Mouse (Mus musculus): Measurements from ENCODE around the gene Timm23. TPM values are rescaled to one million over a fixed set of nuclear protein-coding genes. Genes with fewer than 3 reads are reported as not detected.

Gene Timm23
- polyA plus RNA-seq, 1 experiment from 2014 or later: 322 TPM

DNA sequence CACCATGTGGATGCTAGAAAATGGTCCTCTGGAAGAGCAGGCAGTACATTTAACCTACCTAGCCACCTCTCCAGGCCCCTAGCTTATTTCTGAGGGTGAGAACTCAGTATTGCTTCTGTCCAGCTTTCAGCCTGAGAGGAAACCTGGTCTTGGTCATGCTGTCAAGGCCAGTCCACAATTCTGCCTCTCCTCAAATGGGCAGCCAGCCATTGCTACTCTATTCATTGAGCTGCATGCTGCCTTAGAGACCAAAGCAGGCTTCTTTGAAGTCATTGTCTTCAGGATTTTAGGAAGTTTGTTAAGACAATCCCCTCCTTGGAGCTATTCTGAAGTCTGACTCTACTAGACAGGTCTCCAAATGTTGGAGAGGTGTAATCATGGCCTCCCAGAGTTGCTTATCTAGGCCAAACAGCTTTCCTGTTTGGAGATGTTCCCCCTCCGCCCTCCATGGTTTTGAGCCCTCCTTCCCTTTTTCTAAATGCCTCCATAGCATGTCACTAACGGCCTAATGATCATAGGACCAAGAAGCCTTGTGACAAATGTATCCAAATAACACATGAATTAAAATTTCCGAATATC is 33.0 kb downstream of the Timm23 start:
- ATAC-seq (replicated peaks; ENCODE audit: insufficient number of reproducible peaks, low FRiP score, low TSS enrichment): peak; percentile 71
- Histone ChIP-seq H3K4me2 (peak overlapping the region; percentile 96), H3K9me3 (replicated peaks; ENCODE audit: control insufficient read depth, low read length) (no peaks in the 10 kb centered on the region), H3K36me3 (ENCODE audit: control insufficient read depth, insufficient read depth, low read length) (peaks cover 5% of the 10 kb centered on the region; the same call in 1 of the 2 replicates), H3K27ac (ENCODE audit: low read depth, low read length) (peak overlapping the region; percentile 86), H3K27me3 (ENCODE audit: control insufficient read depth, insufficient read depth, low read length) (no peaks in the 10 kb centered on the region), H3K4me3 (ENCODE audit: low read depth, low read length) (peak overlapping the region; percentile 61), H3K4me1 (ENCODE audit: control insufficient read depth, insufficient read depth, low read length) (peaks cover 18% of the 10 kb centered on the region), H3K9ac (ENCODE audit: low read depth, low read length) (0 out of 2 replicates have a peak overlapping the region, but pooled peaks have one; percentile 39)
- 61% methylated on average over 3 of the region's 3 CpGs for WGBS (ENCODE audit: insufficient replicate concordance)

DNA sequence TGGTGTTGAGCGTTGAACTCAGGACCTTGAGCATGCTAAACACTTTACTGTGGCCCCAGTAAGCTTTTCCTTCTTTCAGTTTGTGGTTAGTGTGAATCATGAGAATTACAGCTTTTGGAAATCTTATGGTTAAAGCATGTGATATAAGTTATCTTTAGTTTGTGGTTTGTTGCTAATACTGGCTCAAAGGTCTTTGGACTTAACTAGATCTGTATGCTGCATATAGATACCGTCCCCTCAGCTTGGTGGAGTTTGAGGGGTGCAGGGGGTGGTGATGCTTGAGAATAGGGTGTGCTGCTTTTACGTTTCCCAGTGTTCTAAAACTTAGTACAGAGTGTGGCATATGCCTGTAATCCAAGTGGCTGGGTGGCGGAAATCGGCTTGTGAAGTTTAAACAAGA is 34.4 kb downstream of the Timm23 start:
- Histone ChIP-seq H3K9me3 (replicated peaks; ENCODE audit: control insufficient read depth, low read length) (no peaks in the 10 kb centered on the region), H3K36me3 (ENCODE audit: control insufficient read depth, insufficient read depth, low read length) (no peaks in the 10 kb centered on the region), H3K9ac (ENCODE audit: low read depth, low read length) (peak overlapping the region; percentile 23; the same call in 1 of the 2 replicates), H3K27ac (ENCODE audit: low read depth, low read length) (peak overlapping the region; percentile 86; the same call in 1 of the 2 replicates), H3K27me3 (ENCODE audit: control insufficient read depth, insufficient read depth, low read length) (no peaks in the 10 kb centered on the region), H3K4me3 (ENCODE audit: low read depth, low read length) (peak overlapping the region; percentile 61), H3K4me1 (ENCODE audit: control insufficient read depth, insufficient read depth, low read length) (peaks cover 18% of the 10 kb centered on the region), H3K4me2 (peak overlapping the region; percentile 96)
- 74% methylated on average over 5 of the region's 5 CpGs for WGBS (ENCODE audit: insufficient replicate concordance)
- ATAC-seq (replicated peaks; ENCODE audit: insufficient number of reproducible peaks, low FRiP score, low TSS enrichment): no peak

DNA sequence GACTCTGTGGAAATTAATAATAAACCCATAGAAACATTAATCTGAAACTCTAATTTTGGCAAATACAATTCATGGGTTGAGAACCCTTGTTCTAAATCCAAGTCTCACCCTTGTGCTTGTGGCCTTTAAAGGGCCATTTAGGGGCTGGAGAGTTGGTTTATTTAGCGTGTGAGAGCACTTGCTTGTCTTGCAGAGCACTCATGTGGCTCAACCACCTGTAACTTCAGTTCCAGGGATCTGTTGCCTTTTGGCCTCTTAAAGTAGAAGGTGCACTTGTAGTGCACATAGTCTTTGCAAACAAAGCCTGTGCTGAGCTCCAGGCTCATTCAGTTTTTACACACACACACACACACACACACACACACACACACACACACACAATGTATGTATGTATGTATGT is 34.9 kb downstream of the Timm23 start:
- ATAC-seq (replicated peaks; ENCODE audit: insufficient number of reproducible peaks, low FRiP score, low TSS enrichment): no peak
- no peaks in the 10 kb centered on the region for H3K27me3 ChIP-seq (ENCODE audit: control insufficient read depth, insufficient read depth, low read length)
- H3K27ac ChIP-seq (ENCODE audit: low read depth, low read length): no peak overlapping the region
- H3K36me3 ChIP-seq (ENCODE audit: control insufficient read depth, insufficient read depth, low read length): no peaks in the 10 kb centered on the region
- WGBS (ENCODE audit: insufficient replicate concordance): 61% methylated on average over 1 of the region's 1 CpGs
- H3K4me1 ChIP-seq (ENCODE audit: control insufficient read depth, insufficient read depth, low read length): peaks cover 18% of the 10 kb centered on the region
- H3K4me3 ChIP-seq (ENCODE audit: low read depth, low read length): peak overlapping the region; percentile 61
- no peaks in the 10 kb centered on the region for H3K9me3 ChIP-seq (replicated peaks; ENCODE audit: control insufficient read depth, low read length)
- H3K4me2 ChIP-seq: peak overlapping the region; percentile 96
- H3K9ac ChIP-seq (ENCODE audit: low read depth, low read length): peak overlapping the region; percentile 23; the same call in 1 of the 2 replicates

DNA sequence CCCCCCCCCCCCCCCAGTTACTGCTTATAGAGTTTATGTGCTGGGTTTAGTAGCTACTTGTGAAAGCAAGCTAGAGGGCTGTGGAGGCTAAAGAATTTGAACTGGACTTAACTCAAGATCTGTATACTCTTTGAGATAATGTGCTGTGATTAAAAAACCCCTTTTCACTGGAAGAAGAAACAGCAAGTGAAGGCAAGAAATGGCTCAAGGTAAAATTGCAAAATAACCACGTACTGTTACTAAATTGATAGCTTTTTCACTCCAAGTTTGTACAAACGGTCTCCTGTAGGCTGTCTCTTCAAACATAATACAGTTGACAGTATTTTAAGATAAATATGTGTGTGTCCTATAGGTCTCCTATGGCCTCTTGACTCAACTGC is 35.6 kb downstream of the Timm23 start:
- no peaks in the 10 kb centered on the region for H3K27me3 ChIP-seq (ENCODE audit: control insufficient read depth, insufficient read depth, low read length)
- ATAC-seq (replicated peaks; ENCODE audit: insufficient number of reproducible peaks, low FRiP score, low TSS enrichment): no peak
- peak overlapping the region; percentile 76 for H3K9ac ChIP-seq (ENCODE audit: low read depth, low read length)
- H3K4me3 ChIP-seq (ENCODE audit: low read depth, low read length): peak overlapping the region; percentile 61
- peaks cover 19% of the 10 kb centered on the region for H3K4me1 ChIP-seq (ENCODE audit: control insufficient read depth, insufficient read depth, low read length)
- peak overlapping the region; percentile 96 for H3K4me2 ChIP-seq
- no peaks in the 10 kb centered on the region for H3K36me3 ChIP-seq (ENCODE audit: control insufficient read depth, insufficient read depth, low read length)
- no peaks in the 10 kb centered on the region for H3K9me3 ChIP-seq (replicated peaks; ENCODE audit: control insufficient read depth, low read length)
- WGBS (ENCODE audit: insufficient replicate concordance): 60% methylated on average over 2 of the region's 2 CpGs
- peak overlapping the region; percentile 97 for H3K27ac ChIP-seq (ENCODE audit: low read depth, low read length)

DNA sequence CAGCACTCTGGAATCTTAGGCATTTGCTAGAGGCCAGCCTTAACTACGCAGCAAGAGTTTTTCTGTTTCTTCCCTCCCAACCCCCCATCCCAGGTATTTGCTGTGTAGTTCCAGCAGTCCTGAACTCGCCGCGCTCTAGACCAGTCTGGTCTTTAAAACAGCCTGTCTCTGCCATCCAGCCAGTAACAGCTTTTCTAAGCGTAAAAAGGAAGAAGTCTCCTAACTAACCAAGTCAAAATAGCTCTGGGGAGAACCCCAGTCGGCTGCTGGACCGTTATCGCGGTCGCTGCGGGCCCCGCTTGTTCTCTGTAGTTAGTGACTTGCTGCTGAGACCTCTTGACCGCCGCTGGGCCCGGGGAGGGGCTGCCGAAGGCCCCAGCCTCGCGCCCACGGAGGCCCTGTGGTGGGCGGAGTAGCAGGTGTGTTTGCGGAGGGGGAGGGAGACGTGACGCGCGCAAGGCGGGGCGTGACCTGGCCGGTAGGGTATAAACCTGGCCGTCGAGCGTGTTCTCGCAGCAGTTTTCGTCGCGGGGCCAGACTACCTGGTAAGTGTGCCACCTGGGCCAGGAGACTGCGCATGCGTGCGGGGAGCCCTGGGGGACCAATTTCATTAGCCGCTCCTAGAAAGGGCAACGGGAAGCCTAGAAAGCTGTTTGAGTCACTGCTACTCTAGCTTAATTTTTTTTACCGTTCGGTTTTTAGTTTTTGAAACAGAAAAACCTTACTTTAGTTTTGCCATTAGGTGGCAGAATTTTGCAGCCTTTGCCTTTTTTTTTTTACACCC is 36.2 kb downstream of the Timm23 start:
- WGBS (ENCODE audit: insufficient replicate concordance): under 1% methylated on average over 42 of the region's 42 CpGs
- no peaks in the 10 kb centered on the region for H3K9me3 ChIP-seq (replicated peaks; ENCODE audit: control insufficient read depth, low read length)
- H3K4me3 ChIP-seq (ENCODE audit: low read depth, low read length): peak overlapping the region; percentile 61
- H3K27me3 ChIP-seq (ENCODE audit: control insufficient read depth, insufficient read depth, low read length): no peaks in the 10 kb centered on the region
- ATAC-seq (replicated peaks; ENCODE audit: insufficient number of reproducible peaks, low FRiP score, low TSS enrichment): peak; percentile 88
- no peaks in the 10 kb centered on the region for H3K36me3 ChIP-seq (ENCODE audit: control insufficient read depth, insufficient read depth, low read length)
- H3K9ac ChIP-seq (ENCODE audit: low read depth, low read length): peak overlapping the region; percentile 76
- H3K27ac ChIP-seq (ENCODE audit: low read depth, low read length): peak overlapping the region; percentile 97
- H3K4me1 ChIP-seq (ENCODE audit: control insufficient read depth, insufficient read depth, low read length): peaks cover 25% of the 10 kb centered on the region
- peak overlapping the region; percentile 96 for H3K4me2 ChIP-seq

DNA sequence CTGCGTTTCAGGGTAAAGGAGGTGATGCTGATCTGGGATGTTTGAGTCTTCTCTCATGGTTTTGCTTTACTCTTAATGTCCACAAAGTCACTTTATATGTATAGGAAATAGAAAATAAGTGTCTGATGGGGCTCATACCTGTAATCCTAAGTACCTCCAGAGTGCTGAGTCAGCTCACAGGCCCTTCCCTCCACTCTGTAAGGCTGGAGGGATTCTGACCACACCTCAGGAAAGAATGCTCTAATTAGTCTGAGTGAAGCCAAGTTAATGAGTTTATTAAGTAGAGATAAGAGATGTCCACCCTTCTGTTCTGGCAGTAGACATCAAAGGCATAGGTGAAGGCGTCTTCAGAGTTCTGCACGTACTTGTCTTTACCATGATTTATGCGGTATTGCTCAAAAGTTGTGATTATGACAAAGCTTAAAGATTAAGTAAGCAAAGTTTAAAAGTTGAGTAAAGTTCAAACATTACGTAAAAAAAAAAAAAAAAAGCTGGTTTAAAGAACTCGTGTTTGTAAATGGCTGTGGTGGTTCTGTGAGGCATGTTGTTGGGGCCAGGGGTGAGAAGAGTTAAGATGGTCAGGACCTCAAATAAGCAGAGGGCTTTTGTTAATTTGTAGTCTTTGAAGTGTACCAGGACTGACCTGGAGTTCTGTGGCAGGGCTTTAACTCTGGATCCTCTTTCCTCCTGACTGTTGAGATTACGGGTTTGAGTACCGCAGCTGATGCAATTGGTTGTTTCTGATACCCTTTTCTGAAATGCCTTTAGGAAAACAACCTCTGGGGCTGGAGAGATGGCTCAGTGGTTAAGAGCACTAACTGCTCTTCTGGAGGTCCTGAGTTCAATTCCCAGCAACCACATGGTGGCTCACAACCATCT is 37.3 kb downstream of the Timm23 start:
- Histone ChIP-seq H3K27me3 (ENCODE audit: control insufficient read depth, insufficient read depth, low read length) (no peaks in the 10 kb centered on the region), H3K9ac (ENCODE audit: low read depth, low read length) (no peak overlapping the region), H3K4me1 (ENCODE audit: control insufficient read depth, insufficient read depth, low read length) (peaks cover 28% of the 10 kb centered on the region), H3K4me2 (peak overlapping the region; percentile 96), H3K9me3 (replicated peaks; ENCODE audit: control insufficient read depth, low read length) (no peaks in the 10 kb centered on the region), H3K4me3 (ENCODE audit: low read depth, low read length) (peak overlapping the region; percentile 61), H3K36me3 (ENCODE audit: control insufficient read depth, insufficient read depth, low read length) (no peaks in the 10 kb centered on the region), H3K27ac (ENCODE audit: low read depth, low read length) (peak overlapping the region; percentile 97)
- no peak for ATAC-seq (replicated peaks; ENCODE audit: insufficient number of reproducible peaks, low FRiP score, low TSS enrichment)
- 69% methylated on average over 8 of the region's 8 CpGs for WGBS (ENCODE audit: insufficient replicate concordance)

DNA sequence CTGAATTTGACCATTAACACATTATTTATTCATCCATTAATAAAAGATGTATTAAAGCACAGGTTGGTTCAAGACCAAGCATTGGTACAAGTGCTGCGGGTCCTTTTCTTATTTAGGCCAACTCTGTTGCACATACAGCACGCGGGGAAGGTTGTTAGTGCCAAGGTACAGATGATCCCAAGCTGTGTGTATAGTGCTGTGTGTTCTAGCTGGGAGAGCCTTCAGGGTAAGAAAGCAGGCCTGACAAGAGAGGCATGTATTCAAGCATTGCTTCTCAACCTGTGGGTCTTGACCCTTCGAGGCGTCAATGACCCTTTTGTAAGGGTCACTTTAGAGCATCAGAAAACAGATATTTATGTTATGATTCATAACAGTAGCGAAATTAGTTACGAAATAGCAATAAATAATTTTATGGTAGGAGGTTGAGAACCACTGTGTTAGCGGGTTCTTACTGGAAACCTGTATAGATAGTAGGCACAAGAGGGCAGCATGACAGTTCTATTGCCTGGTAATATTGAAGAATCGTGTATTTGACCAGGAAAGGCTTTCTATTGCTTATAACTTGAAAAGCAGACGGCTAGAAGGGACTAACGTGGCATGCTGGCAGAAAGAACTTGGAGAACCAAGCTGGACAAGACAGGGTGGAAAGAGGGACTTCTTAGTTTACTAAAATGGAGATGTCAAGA is 38.4 kb downstream of the Timm23 start:
- Histone ChIP-seq H3K27me3 (ENCODE audit: control insufficient read depth, insufficient read depth, low read length) (no peaks in the 10 kb centered on the region), H3K9ac (ENCODE audit: low read depth, low read length) (no peak overlapping the region), H3K4me3 (ENCODE audit: low read depth, low read length) (no peak overlapping the region), H3K4me2 (no peak overlapping the region; the same call in 1 of the 2 replicates), H3K36me3 (ENCODE audit: control insufficient read depth, insufficient read depth, low read length) (no peaks in the 10 kb centered on the region), H3K27ac (ENCODE audit: low read depth, low read length) (no peak overlapping the region), H3K4me1 (ENCODE audit: control insufficient read depth, insufficient read depth, low read length) (peaks cover 26% of the 10 kb centered on the region), H3K9me3 (replicated peaks; ENCODE audit: control insufficient read depth, low read length) (no peaks in the 10 kb centered on the region)
- no peak for ATAC-seq (replicated peaks; ENCODE audit: insufficient number of reproducible peaks, low FRiP score, low TSS enrichment)
- 88% methylated on average over 11 of the region's 11 CpGs for WGBS (ENCODE audit: insufficient replicate concordance)

DNA sequence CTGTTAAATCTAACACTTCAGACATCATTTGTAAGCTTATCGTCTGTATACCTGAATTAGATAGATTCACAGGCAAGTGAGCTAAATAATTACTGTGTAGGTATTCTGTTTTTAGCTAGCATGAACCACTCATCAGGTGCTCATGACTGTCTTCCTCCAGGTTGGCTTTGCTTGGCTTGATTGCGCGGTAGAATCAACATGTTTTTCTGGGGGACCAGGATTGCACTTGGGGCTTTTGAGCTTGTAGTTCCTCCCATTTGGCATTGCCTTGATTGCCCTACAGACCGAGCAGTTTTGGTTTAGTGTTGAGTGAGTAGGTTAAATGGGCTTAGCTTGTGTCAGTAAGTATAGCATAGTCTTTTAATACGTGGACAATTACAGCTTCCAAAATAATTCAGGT is 39.5 kb downstream of the Timm23 start:
- H3K4me3 ChIP-seq (ENCODE audit: low read depth, low read length): no peak overlapping the region
- H3K27me3 ChIP-seq (ENCODE audit: control insufficient read depth, insufficient read depth, low read length): no peaks in the 10 kb centered on the region
- peak overlapping the region; percentile 6 for H3K4me2 ChIP-seq

More for the DNA sequence above, 39.5 kb downstream of the Timm23 start:
- Histone ChIP-seq H3K27ac (ENCODE audit: low read depth, low read length) (no peak overlapping the region), H3K4me1 (ENCODE audit: control insufficient read depth, insufficient read depth, low read length) (peaks cover 20% of the 10 kb centered on the region), H3K36me3 (ENCODE audit: control insufficient read depth, insufficient read depth, low read length) (no peaks in the 10 kb centered on the region), H3K9me3 (replicated peaks; ENCODE audit: control insufficient read depth, low read length) (no peaks in the 10 kb centered on the region), H3K9ac (ENCODE audit: low read depth, low read length) (no peak overlapping the region)
- WGBS (ENCODE audit: insufficient replicate concordance): 89% methylated on average over 5 of the region's 5 CpGs
- ATAC-seq (replicated peaks; ENCODE audit: insufficient number of reproducible peaks, low FRiP score, low TSS enrichment): no peak

All from heart, embryonic 11.5 days (tissue).